Mouse (Mus musculus) midbrain, postnatal 0 days (tissue): ENCODE measurements at regions not wholly inside any gene's neighbourhood (a gene's known extent, or its start where the extent isn't known, plus 50 kb on each side); places are given as distances from the start of the nearest gene placed in this dataset.
A peak's percentile ranks its signal among the peaks of the same experiment; 100 is the strongest.
"Not testable (repeated sequence)": the region's sequence is repeated elsewhere in the genome, so short reads cannot be mapped to it uniquely, and the experiment has no call there.

ENCODE experiments used
- ATAC-seq: fragments of 200-750 bp; cut with Nextera tagmentation; 2 replicates; pipeline ENCODE4 v1.8.0; 2017; ENCODE audit warnings: moderate number of reproducible peaks, mild to moderate bottlenecking, moderate TSS enrichment, moderate library complexity; ENCODE audit not compliant: low FRiP score
- DNase-seq: peaks from one replicate; pipeline ENCODE4 v3.0.0-alpha.2; 2015; ENCODE audit warnings: low spot score
- H3K27ac ChIP-seq: fragments of 300-500 bp; sonication (generic); 2 replicates; pipeline ENCODE4 v1.5.1; 2014; ENCODE audit warnings: low read depth, mild to moderate bottlenecking, low read length, mixed read lengths
- H3K27me3 ChIP-seq: fragments of 300-500 bp; sonication (generic); 2 replicates; pipeline ENCODE4 v1.6.1; 2014; ENCODE audit warnings: low read length, control low read depth, mixed read lengths; ENCODE audit not compliant: insufficient read depth
- H3K36me3 ChIP-seq: fragments of 300-500 bp; sonication (generic); 2 replicates; pipeline ENCODE4 v1.6.1; 2014; ENCODE audit warnings: low read length, control low read depth, mixed read lengths; ENCODE audit not compliant: insufficient read depth
- H3K4me1 ChIP-seq: fragments of 300-500 bp; sonication (generic); 2 replicates; pipeline ENCODE4 v1.6.1; 2014; ENCODE audit warnings: mild to moderate bottlenecking, control low read depth, antibody characterized with exemption, low read length, mixed read lengths; ENCODE audit not compliant: insufficient read depth
- H3K4me2 ChIP-seq: fragments of 300-500 bp; sonication (generic); 2 replicates; pipeline ENCODE4 v1.6.1; 2014; ENCODE audit warnings: low read depth, mild to moderate bottlenecking, low read length, mixed read lengths; ENCODE audit not compliant: poor library complexity, severe bottlenecking
- H3K4me3 ChIP-seq: fragments of 300-500 bp; sonication (generic); 2 replicates; pipeline ENCODE4 v1.5.1; 2014; ENCODE audit warnings: low read depth, mild to moderate bottlenecking, low read length, moderate library complexity
- H3K9ac ChIP-seq: fragments of 300-500 bp; sonication (generic); replicated peaks from 2 replicates; pipeline ENCODE4 v1.6.1; 2014; ENCODE audit warnings: mild to moderate bottlenecking, low read length, moderate library complexity, mixed read lengths; ENCODE audit not compliant: poor library complexity, severe bottlenecking
- H3K9me3 ChIP-seq: fragments of 300-500 bp; sonication (generic); 2 replicates; pipeline ENCODE4 v1.6.1; 2016; ENCODE audit warnings: low read length, control low read depth
- CTCF ChIP-seq: IDR thresholded peaks from 2 replicates; pipeline ENCODE4 v1.5.1; 2016; ENCODE audit warnings: antibody characterized with exemption, mild to moderate bottlenecking
- WGBS: fragments of 180-500 bp; shearing (Covaris S2); extraction: QIAGEN DNeasy Blood & Tissue Kit; methylation state at CpG from one replicate; pipeline ENCODE4 v1.1.7; 2014; 5-methylcytosine and 5-hydroxymethylcytosine counted together

DNA sequence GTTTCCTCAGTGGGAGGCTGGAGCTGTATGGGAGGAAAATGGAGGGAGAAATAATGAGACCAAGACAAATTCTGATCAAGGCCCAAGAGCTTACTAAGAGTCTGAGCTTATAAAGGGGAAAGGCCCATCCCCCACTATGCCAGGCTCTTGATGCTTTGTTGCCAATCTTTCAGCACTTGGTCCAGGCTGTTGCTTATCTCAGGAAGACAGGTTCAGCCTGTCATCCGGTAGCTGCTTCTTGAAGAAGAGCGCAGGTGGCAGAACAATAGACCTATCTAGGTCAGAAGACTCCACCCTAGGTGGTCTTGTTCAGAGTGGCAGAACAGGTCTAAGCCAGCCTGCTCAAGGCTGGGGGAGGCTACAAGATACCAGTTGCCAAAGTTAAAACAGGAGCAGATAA lies 466.2 kb upstream of the Tbl1xr1 start:
- 88% methylated on average over 2 of the region's 2 CpGs for WGBS

DNA sequence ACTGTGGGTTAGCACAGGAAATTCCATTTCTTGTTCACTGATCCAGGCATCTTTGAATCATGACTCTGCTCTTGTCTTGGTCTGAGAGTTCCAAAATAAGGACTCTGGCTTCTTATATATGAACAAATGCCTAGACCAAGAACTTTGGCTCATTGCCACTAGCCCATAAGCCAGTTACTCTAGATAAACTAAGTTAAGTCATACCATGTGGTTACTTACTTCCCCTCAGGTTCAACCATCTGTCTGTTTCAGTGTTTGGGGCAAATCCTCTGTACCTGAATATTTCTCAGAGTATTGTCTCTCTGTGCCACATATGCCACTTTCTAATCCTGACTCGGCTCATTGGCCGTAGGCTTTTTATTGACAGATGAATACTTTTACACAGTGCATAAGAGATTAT lies 454.7 kb upstream of the Tbl1xr1 start:
- ATAC-seq (no peak), DNase-seq (no peak)
- Histone ChIP-seq H3K4me1 (no peaks in the 10 kb centered on the region), H3K4me2 (no peak overlapping the region), H3K36me3 (no peaks in the 10 kb centered on the region), H3K4me3 (no peak overlapping the region), H3K9ac (no peak overlapping the region), H3K27me3 (no peaks in the 10 kb centered on the region), H3K27ac (no peak overlapping the region), H3K9me3 (no peaks in the 10 kb centered on the region)
- 75% methylated on average over 2 of the region's 2 CpGs for WGBS
- no peak for TF ChIP-seq CTCF

More for the DNA sequence above, 466.2 kb upstream of the Tbl1xr1 start:
- no peak overlapping the region for H3K4me2 ChIP-seq
- DNase-seq (no peak), ATAC-seq (no peak)
- no peaks in the 10 kb centered on the region for H3K36me3 ChIP-seq
- no peaks in the 10 kb centered on the region for H3K27me3 ChIP-seq
- no peak overlapping the region for H3K4me3 ChIP-seq
- no peaks in the 10 kb centered on the region for H3K9me3 ChIP-seq
- no peak overlapping the region for H3K27ac ChIP-seq
- TF ChIP-seq CTCF: no peak
- H3K4me1 ChIP-seq: no peaks in the 10 kb centered on the region
- H3K9ac ChIP-seq: no peak overlapping the region

DNA sequence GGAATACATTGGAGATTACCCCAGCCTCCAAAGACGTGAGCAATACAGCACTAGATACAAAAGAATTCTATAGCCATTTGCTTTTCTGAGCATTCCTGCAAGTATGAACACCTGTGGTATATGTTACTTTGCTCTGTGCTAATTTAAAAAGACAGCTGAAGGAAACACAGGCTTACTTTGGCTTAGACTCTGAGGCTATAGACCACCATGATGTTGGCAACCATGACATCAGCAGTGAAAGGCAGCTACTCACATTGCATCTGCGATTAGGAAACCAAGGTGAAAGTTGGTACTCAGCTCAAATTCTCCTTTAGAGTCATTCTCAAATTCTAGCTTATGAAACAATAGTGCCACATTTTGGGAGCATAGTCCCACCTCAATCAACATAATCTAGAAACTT lies 451.4 kb upstream of the Tbl1xr1 start:
- H3K4me2 ChIP-seq: no peak overlapping the region
- no peaks in the 10 kb centered on the region for H3K27me3 ChIP-seq
- no peaks in the 10 kb centered on the region for H3K4me1 ChIP-seq
- WGBS: 68% methylated on average over 2 of the region's 2 CpGs
- ATAC-seq (no peak), DNase-seq (no peak)
- H3K4me3 ChIP-seq: no peak overlapping the region
- H3K36me3 ChIP-seq: no peaks in the 10 kb centered on the region
- no peak overlapping the region for H3K9ac ChIP-seq
- H3K9me3 ChIP-seq: no peaks in the 10 kb centered on the region
- no peak overlapping the region for H3K27ac ChIP-seq
- no peak for TF ChIP-seq CTCF

DNA sequence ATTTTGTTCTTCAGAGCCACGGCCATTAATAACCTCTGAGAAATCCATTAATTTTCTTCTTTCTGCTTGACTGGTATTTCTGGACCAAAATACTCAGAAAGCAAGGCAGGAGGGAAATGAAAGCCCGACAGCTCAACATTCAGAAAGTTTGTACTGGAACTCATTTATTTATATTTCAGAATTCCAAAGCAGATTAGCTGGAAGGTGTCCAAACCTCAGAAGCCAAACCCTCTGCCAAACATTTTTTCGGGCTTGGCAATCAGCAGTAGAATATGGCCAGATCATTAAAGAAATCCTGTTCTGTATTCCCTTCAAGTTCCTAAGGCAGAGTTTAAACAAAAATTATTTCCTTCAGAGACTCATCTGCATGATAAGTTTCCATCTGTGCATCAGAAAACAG lies 450.4 kb upstream of the Tbl1xr1 start:
- 45% methylated on average over 3 of the region's 3 CpGs for WGBS
- H3K27me3 ChIP-seq: no peaks in the 10 kb centered on the region
- peak; percentile 54 for DNase-seq

DNA sequence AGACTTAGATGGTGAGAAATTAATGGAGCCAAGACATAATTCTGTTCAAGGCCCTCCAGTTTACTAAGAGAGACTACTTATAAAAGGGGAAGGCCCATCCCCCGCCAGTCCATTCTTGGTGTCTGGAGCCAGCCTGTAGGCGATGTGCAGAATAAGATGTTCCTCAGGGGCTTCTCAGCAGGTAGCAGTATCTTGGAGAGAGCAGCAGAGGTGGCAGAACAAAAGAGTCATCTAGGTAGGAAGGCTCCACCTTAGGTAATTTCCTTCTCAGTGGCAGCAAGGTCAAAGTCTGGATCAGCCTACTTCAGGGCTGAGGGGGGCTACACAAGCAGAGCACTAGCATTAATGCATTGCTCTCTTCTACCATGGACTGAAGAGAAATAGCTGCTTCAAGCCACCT lies 449.4 kb upstream of the Tbl1xr1 start:
- not testable (repeated sequence) for H3K9ac ChIP-seq, H3K36me3 ChIP-seq, DNase-seq, H3K9me3 ChIP-seq, ATAC-seq, H3K4me1 ChIP-seq, H3K4me2 ChIP-seq, H3K4me3 ChIP-seq, H3K27me3 ChIP-seq, H3K27ac ChIP-seq
- 82% methylated on average over 2 of the region's 2 CpGs for WGBS

More for the DNA sequence above, 450.4 kb upstream of the Tbl1xr1 start:
- H3K9me3 ChIP-seq: no peaks in the 10 kb centered on the region
- no peaks in the 10 kb centered on the region for H3K4me1 ChIP-seq
- H3K4me3 ChIP-seq: no peak overlapping the region
- no peak overlapping the region for H3K4me2 ChIP-seq
- TF ChIP-seq CTCF: no peak
- no peaks in the 10 kb centered on the region for H3K36me3 ChIP-seq
- no peak for ATAC-seq
- no peak overlapping the region for H3K27ac ChIP-seq
- H3K9ac ChIP-seq: no peak overlapping the region

DNA sequence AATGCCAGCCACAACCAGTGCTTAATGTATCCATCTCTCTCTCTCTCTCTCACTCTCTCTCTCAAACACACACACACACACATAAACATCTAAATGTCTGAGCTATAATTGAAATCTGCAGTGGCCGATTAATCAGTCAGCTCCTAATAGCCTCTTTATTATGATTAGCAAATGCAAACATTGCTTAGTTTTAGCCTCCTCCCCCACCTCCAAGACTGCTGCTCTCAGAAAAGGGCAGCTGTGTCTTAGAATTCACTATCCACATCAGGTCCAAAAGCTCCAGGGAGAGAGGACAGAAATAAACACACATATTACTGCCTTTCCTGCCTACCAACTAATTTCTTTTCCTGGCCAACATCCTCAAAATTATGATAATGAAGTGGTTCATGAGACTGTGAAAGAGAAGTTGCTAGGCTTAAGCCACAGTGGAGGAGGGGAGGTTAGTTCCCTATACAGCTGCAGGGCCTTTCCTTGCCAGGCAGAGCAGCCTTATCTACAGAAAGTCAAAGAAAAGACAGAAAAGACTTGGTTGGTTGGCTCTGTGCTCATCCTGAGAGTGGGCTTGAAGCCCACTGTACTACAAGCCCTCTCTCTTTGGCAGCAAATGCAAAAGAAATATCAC lies 442.7 kb upstream of the Tbl1xr1 start:
- Histone ChIP-seq H3K36me3 (no peaks in the 10 kb centered on the region), H3K4me1 (no peaks in the 10 kb centered on the region), H3K27me3 (no peaks in the 10 kb centered on the region), H3K27ac (no peak overlapping the region), H3K9ac (no peak overlapping the region), H3K4me2 (no peak overlapping the region), H3K9me3 (no peaks in the 10 kb centered on the region), H3K4me3 (no peak overlapping the region)
- ATAC-seq (peak; percentile 78), DNase-seq (peak; percentile 82)
- WGBS: 42% methylated on average over 1 of the region's 1 CpGs
- TF ChIP-seq CTCF: 0 out of 2 replicates have a peak, but pooled peaks have one; percentile 5
